Mouse (Mus musculus) 3134 (cell line): Measurements from ENCODE around the gene Cdk11b.
A peak's percentile ranks its signal among the peaks of the same experiment; 100 is the strongest.
"Not testable (repeated sequence)": the region's sequence is repeated elsewhere in the genome, so short reads cannot be mapped to it uniquely, and the experiment has no call there.

ENCODE experiments used
- DNase-seq: peaks from one replicate; pipeline ENCODE4 v3.0.0-alpha.2; 2011; ENCODE audit warnings: low spot score; ENCODE audit not compliant: insufficient read length; ENCODE audit errors: extremely low read depth

Gene Cdk11b

DNA sequence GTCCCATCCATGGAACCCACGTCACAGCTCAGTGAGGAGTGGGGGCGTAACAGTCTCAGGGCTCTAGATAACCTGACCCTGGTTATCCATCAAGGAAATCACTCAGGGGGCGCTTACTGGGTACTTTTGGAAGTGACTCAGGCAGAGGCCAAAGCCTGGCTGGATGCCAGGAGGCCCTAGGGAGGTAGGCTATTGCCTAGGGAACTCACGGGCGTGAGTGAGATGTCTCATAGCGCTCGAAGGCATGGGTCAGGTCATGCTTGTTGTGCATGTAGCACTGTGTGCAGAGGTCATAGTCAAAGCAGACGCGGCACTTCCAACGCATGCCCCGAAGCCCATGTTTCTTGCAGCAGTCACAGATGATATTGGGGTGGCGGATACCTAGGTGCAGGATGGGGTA is 36.0 kb downstream of the Cdk11b start:
- DNase-seq, result no peak

DNA sequence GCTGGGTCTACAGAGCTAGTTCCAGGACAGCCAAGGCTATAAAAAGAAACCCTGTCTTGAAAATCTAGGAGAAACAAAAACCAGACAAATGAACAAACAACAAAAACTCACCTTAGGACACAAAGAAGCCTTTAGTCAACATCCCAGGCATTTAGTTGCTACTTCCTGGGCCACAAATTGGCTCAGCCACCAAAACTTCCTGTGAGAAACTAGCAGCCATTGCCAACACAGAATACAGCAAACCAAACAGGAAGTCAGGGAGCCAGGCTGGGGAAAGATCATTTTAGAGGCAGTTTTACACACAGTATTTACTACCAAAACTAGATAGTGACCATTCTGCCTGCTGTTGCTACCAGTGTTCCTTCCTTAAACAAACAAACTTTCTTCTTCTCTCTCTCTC is 42.2 kb downstream of the Cdk11b start:
- no peak for DNase-seq

DNA sequence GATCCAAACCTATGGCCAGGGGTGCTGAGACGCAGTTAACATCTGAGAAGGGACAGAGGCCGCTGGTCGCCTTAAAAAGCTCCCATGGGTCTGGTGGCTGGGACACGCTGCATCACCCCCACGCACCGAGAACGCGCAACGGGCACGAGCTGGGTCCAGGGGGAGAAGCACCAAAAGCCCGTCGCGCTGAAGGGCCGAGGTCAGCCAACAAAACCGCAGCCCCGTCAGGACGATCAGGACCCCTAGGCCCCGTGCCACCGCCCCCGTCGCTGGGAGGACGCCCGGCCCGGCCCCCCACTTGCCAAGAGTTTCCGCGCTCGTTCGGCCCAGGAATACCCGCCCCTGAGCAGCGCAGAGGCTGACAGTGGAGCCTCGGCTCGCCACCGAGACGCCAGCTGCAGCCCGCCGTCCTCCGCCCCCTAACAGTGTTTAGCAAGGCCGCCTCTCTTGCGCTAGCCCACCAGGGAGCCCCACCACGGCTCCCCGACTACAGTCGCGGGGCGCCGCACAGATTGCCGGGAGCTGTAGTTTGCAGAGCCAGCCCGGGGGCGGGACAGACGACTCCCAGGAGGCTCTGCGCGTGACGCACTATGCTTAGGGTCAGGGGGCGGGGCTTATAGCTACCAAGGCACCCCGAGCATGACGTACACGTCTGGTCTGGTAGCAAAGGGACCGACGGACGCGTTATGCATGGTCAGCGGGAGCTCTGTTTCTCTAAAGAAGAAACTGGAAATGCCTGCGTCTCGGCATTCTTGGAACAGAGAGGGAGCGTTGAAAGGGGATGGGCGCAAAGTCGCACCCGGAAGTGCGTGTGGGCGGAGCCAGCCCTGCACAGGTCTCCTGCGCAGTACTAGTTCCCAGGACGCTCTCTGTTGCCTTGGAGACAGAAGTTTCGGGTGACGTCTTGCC is 44.3 kb downstream of the Cdk11b start, which contains the start of gene Mib2:
Gene Mib2 (minus strand): TSS at position 510 of the 909 bp plus-strand sequence.
- peak; percentile 91 for DNase-seq

DNA sequence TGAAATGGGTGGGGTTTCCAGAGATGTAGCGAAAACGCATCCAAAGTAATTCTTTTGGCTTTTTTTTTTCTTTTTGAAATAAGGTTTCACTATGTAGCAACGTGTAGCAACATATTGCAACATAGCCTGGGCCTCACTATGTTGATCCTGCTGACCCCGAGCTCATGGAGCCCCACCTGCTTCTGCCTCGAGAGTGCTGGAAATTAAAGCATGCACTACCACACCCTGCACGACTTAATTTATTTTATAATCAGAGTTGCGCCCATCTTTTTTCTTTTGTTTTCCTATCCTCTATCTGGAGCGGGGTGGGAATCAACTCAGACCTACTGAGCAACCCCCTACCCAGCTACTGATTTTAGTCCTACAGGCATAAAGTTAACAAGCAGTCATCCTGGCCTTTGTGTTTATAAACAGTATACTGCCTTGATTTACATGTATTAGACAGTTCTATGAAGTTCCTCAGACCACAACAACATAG is 45.0 kb downstream of the Cdk11b start:
- DNase-seq, result no peak

DNA sequence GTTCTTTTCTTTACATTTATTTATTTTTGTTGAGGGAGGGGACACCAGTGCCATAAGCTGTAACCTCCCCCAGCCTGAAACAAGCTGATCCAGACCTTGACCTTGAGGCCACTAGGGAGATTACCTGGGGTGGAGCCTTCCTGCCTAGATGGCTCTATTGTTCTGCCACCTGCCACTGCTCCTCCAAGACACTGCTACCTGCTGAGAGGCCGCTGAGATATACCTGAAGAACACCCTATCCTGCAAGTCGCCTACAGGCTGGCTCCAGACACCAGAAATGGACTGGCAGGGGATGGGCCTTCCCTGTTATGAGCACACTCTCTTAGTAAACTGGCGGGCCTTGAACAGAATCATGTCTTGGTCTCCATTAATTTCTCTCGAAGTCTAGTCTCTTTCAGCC is 45.6 kb downstream of the Cdk11b start:
- DNase-seq, result not testable (repeated sequence)

DNA sequence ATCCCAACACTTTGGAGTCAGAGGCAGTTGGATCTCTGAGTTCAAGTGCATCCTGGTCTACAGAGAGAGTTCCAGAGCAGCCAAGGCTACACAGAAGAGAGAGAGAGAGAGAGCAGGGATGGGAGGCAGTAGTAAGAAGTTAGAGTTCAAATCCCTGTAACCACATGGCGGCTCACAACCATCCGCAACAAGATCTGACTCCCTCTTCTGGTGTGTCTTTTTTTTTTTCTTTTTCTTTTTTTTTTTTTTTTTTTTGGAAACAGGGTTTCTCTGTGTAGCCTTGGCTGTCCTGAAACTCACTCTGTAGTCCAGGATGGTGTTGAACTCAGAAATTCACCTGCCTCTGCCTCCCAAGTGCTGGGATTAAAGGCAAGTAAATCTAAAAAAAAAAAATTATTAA is 47.4 kb downstream of the Cdk11b start:
- no peak for DNase-seq

DNA sequence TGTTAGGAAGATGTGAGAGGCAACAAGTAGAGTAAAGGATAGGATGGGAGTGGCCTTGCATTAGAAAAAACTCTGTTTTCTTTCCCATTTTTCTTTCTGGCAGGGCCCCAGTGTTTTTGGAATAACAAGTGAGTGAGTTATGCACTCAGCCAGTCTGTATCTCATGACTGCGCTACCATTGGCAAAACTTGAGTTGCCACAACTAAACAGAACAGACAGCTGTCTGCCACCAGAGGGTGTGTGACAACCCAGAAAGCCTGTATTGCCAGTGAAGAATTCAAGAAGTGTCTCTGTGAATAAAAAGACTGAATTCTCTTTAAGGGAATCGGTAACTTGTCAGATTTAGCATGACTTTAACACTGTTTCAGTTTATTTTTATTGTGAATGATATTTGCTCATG is 51.3 kb downstream of the Cdk11b start:
- DNase-seq, result no peak

DNA sequence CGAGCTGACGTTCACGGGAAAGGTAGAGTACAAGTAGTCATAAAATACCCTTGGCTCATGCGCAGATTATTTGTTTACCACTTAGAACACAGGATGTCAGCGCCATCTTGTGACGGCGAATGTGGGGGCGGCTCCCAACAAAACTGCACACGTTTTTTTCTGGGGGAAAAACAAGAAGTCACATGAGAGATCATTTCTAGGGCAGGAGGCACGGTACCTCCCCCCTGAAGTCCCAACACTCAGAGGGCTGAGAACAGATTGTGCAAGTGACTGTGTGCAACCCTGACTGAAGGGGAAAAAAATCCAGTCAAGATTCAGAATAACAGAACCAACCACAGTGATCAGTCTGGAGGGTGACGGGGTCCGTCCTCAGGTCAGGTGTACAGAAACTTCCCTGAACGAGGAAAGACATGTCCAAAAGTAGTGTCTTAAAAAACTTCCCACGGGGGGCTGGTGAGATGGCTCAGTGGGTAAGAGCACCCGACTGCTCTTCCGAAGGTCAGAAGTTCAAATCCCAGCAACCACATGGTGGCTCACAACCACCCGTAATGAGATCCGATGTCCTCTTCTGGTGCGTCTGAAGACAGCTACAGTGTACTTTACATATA is 59.1 kb downstream of the Cdk11b start:
- not testable (repeated sequence) for DNase-seq

DNA sequence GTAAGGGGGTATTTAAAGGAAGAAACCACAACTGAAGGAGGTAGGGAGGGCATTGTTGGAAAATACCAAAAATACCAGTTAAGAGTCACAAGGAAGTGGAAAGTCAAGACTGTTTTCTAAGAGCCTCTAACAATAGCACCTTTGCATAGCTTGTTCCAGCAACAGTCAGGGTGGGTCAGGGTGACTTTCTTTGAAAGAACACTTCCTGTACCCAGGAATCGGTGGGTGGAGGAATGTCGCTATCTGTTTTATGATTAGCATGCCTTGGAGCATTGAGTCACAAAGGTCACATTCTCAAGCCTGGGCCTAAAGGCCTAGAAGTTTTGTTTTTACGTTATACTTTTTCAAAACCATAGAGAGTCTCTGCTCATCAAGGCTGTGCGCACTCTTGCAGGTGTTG is 63.1 kb downstream of the Cdk11b start:
- DNase-seq, result not testable (repeated sequence)

DNA sequence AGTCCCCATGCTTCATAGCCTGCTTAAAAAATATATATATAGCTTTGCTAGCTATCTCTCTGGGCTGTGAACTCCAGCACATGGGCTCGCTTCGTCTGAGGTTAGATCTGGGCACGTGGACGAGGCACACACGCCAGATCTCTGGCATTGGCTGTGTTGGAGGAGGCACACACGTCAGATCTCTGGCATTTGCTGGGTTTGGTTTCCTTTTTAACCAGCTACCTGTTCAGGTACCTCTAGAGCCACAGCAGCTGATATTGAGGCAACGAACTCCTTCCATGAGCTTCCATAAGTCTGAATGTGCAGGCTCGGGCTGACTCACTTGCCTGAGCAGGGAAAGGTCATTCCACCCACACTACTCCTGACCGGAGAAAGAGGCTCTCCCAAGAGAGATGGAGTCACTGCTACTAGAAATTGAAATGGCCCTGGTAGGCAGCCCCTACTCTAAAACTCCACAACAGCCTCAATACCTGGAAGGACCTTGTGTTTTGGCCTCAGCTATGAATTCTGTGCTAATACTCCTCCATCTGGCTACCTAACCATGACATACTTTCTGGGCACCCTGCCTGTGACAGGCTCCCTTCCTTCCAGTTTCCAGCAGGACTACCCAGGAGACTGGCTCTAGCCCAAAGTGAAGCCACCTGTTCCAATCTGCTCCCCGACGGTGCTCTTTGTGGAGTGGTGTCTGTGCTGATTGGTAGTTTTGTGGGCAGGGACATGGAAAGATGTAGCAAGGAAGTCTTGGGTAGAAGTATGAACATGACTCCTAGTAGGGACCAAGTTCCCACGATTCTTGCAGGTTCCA is 66.1 kb downstream of the Cdk11b start:
- DNase-seq, result no peak

DNA sequence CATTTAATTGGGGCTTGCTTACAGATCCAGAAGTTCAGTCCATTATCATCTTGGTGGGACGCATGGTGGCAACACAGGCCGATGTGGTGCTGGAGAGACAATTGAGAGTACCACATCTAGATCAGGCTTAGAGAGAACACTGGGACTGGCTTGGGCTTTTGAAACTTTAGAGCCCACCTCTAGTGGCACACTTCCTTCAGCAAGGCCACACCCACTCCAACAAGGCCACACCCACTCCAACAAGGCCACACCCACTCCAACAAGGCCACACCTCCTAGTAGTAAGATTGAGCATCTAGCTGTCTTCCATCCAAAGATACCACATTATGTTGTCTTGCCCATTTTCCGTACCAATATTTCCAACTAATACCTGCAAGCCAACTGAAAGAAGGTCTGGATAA is 67.8 kb downstream of the Cdk11b start:
- DNase-seq, result no peak

DNA sequence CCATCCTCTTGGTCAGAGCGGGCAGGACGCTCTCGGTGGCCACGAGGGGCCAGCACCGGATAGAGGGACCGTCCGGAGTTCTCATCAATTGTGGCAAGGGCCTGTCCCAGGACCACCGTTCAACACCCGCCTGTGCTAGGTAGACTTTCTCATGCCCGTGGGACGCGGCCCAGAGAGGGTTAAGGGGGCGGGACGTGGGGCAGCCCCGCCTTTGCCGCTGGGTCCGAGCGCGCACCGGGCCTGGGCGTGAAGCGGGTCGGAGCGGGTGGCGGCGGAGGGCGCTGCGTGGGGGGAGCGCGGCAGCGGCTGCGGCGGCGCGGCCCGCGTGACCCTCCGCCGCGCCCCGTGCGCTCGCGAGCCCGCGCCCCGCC is 69.4 kb downstream of the Cdk11b start, which contains the start of gene Fndc10:
Gene Fndc10 (plus strand): TSS at position 232 of the 371 bp plus-strand sequence.
- DNase-seq, result no peak

DNA sequence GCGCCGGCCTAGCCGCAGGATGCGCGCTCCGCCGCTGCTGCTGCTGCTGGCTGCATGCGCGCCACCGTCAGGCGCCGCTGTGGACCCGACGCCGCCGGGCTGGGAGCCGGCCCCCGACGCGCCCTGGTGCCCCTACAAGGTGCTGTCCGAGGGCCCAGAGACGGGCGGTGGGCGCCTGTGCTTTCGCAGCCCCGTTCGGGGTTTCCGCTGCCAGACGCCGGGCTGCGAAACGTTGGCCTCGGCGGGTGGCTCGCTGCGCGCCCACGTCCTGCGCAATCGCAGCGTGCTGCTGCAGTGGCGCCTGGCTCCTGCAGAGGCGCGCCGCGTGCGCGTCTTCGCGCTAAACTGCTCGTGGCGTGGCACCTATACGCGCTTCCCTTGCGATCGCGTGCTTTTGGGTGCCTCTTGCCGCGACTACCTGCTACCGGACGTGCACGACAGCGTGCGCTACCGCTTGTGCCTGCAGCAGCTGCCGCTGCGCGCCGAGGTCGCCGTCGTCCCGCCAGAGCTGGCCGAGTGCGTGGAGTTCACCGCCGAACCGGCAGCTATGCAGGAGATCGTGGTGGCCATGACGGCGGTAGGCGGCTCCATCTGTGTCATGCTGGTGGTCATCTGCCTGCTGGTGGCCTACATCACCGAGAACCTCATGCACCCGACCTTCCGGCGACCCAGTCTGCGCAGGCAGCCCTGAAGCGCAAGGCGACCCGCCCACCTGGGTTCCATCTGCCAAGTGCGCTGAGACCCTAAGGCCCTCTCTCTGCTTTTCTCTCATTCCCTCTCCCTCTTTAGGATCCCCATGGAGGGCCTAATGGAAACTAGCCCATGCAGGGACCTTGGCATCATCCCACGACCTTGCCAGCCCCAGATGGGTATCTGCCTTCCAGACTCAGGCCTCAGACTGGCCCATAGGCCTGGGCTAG is 70.1 kb downstream of the Cdk11b start:
- no peak for DNase-seq

DNA sequence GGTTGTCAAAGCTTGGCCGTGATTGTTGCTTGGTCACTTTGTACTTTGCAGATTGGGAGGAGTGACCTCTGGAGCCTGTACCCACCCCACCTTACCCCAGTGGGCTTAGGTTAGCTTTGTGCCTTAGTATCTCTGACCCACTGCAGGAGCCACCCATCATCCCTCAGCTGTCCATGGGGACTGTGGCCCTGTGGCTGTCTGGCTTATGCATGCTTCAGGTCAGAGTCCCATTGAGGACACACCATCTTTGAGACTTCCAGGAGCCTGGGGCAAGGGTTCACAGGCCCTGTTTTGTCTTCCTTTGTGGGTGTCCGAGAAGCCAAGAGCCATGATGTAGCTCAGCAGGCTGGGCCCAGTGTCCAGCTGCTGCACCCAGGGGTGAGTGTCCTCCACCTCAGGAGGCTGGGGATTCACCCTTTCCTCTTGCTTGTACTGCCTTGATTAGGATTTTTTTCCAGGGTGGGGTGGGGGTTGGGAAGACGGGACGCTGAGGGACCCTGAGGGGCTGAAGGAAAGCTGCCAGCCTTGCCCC is 70.9 kb downstream of the Cdk11b start:
- no peak for DNase-seq

DNA sequence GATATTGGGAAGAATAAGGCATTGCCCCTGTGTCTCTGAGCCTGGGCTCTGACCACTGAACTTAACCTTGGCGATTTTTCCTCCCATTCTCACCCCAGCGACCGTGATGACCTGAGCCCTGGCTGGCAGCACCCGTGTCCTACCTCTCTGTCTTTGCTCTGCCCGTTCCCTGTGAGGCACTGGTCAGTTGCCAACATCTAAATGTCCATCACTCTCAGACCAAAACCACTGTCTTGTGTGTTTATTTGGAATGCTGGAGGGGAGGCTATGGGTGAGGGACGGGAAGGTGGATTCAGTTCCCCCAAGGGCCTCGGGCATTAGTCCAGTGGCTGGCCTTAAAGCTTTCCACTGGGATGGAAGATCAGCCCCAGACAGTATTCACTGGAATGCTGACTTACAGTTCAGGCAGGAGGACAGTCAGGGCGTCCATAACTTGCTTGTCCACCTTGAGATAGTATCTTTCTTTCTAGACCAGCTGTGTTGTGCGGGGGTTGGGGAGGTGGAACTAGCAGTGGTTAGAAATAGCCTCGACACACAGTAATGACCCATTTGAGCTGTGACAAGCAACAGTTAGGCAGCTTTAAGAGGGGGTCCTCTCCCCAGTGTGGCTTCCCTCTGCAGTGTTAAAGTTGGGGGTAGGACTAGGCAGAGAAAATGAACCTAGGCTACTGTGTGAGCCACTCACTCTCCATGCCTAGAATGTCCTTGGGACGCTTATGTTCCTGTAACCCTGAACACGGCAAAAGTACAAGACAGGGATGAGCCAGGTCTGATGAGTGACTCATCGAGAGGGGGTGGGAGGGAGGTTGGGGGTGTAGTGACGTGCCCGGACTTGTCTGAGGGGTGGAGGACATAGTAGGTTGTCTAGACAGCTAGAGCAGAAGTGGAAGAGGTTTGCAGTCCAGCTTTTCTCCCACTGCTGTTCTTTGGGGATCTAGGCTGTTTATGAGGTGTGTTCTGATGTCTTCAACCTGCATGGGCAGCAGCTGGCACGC is 71.9 kb downstream of the Cdk11b start:
- no peak for DNase-seq
